Mouse (Mus musculus) T-helper 2 cell (primary cell): ENCODE measurements around the gene Fam71f1.

ENCODE experiments used
- in situ Hi-C: fragments of 300-600 bp; cut with MboI, MseI; formaldehyde crosslinking; loops from one replicate; pipeline ENCODE4 v1.15.1; 2025; ENCODE audit warnings: high pct_unique_total_duplicates

The Fam71f1 gene

GRCm38 (mm10) chr6:29318879-29319278 is at the start of gene Fam71f1:
Fam71f1 (plus strand) TSS chr6:29319140.
- in situ Hi-C loops, result no loop called here

GRCm38 (mm10) chr6:29270961-29271360 is 48.0 kb upstream of the Fam71f1 start:
- in situ Hi-C loops, result no loop called here

DNA sequence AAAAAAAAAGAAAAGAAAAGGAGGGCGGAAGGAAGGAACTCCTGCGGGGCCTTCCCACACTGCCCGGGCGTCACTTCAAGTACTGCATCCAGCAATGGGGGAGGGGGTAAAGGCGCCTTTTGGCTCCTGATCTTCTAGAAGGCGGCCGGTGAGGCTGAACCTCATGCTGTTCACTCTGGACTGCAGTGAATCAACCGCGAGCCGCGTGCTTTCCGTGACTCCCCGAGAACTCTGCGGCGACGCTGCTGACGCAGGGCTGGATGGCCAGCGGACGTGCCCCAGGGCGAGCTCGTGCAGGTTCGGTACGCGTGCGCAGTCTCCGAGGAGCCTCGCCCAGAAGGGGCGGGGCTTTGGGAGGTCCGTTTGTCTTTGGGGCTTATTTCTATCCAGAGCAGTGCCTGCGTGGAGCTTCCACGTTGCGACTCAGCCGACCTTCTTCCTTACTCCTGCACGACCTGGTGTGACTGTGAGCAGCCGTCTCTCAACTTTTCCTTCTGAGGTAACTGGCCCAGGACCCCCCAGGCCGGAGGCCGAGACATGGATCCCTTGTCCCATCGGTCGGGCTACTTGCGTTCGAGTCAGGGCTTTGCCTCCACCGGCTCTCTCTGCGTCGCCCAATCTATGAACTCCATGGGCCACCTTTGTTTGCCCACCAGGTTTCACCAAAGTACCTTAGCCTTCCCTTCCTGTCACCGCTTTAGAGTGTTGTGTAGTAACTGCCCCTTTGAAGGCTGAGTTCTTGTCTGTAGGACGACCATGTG is 46.4 kb upstream of the Fam71f1 start, which contains the start of gene Hilpda:
Gene Hilpda (plus strand): TSS at position 177 of the 761 bp plus-strand sequence.
- in situ Hi-C loops, result no loop called here

- in situ Hi-C loops, result loop anchor here (5.0 kb wide), 2 partner anchors 44 to 74 kb away; no protein-coding TSS in a partner anchor
These were observed 42.2 kb upstream of the Fam71f1 start for GRCm38 (mm10) chr6:29276746-29277145.

- in situ Hi-C loops, result loop anchor here (5.0 kb wide), 2 partner anchors 46 to 76 kb away; no protein-coding TSS in a partner anchor
These were observed 40.2 kb upstream of the Fam71f1 start for GRCm38 (mm10) chr6:29278513-29279267.

GRCm38 (mm10) chr6:29279293-29279692 is 39.6 kb upstream of the Fam71f1 start, which contains the start of gene Fam71f2:
Fam71f2 (plus strand) TSS chr6:29279593.
- in situ Hi-C loops, result loop anchor here (5.0 kb wide), 2 partner anchors 47 to 77 kb away; no protein-coding TSS in a partner anchor

GRCm38 (mm10) chr6:29280671-29281070 is 38.3 kb upstream of the Fam71f1 start:
- in situ Hi-C loops, result loop anchor here (5.0 kb wide), 1 partner anchor 108 kb away; no protein-coding TSS in a partner anchor

- in situ Hi-C loops, result no loop called here
These were observed 32.1 kb upstream of the Fam71f1 start for GRCm38 (mm10) chr6:29286870-29287269.

GRCm38 (mm10) chr6:29287481-29287880 is 31.5 kb upstream of the Fam71f1 start:
- in situ Hi-C loops, result no loop called here

DNA sequence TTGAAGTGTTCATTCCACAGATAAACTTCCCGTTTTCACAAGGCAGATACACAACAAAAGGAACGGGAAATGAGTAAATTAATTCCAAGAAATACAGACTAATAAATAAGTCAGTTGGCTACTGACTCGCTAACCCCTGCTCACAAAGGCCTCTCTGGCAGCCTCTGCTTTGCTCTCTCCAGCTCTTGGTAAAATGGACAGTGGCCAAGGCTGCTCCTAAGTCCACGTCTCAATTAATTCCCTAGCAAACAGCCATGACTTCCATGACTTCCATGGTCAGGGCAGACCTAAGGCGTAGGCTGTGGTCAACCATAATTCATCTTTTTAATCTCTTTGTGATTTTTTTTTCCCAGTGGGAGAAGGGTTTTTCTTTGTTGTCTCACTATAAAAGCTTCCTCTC is 31.0 kb upstream of the Fam71f1 start:
- in situ Hi-C loops, result no loop called here

DNA sequence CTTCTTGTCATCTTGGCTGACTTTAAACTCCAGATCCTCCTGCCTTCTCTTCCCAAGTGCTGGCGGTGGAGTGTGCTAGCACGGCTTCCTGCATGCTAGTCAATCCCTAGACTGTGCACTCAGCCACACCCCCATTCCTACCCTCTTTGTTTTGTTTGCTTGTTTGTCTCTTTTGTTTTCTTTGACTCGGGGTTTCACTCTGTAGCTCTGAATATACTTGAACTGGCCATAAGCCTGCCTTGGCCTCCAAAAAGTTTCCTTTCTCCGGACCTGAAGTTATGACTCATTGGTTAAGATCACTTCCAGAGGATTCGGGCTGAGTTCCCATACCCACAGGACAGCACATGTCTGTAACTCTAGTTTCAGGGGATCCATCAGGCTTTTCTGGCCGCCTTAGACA is 30.3 kb upstream of the Fam71f1 start:
- in situ Hi-C loops, result no loop called here

GRCm38 (mm10) chr6:29299112-29299511 is 19.8 kb upstream of the Fam71f1 start:
- in situ Hi-C loops, result no loop called here

DNA sequence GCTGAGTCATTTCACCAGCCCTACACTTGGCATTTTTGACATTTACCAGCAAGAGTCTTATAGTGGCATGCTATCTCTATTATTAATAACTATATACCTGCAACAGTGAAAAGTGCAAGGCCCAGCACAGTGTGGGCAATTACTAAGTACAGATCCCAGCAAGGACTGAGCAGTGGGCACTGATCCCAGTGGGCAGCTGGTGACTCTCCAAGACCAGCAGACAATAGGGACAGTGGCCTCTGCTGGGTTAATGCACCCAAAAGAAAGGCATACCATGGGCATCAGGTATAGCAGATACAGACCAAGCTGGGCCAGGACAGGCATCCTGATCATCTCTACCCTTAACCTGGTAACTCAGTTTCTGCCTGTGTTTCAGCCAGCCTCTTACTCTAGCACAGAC is 15.7 kb upstream of the Fam71f1 start:
- in situ Hi-C loops, result no loop called here

DNA sequence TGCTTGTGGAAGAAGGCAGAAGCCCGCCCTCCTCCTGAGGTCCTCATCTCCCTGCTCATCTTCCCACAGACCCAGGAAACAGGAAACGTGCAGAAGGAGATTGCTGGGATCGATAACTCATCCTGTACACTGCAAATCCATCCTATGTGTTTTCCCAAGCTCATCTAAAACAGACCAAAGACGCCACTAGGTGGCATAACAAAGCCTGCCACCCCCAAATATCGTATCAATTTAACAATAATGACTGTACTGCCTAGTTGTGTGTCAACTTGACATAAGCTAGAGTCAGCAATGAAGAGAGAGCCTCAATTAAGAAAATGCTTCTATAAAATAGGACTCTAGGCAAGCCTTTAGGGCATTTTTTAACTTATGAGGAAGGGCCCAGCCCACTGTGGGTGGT is 15.2 kb upstream of the Fam71f1 start:
- in situ Hi-C loops, result no loop called here

DNA sequence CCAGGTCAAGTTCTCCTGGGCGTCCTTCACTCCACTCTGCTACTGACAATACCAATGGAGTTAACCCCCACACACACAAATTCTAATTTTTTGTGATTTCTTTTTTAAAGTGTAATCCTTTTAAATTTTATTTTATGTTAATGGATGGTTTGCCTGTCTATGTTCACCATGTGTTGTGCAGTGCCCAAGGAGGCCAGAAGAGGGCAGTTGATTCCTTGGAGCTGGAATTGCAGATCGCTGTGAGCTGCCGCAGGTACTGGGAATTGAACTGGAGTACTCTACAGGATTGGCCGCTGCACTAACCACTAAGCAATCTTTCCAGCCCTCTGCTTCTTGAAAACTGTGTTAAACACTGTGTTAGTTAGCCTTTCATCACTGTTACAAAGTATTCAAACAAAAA is 13.5 kb upstream of the Fam71f1 start:
- in situ Hi-C loops, result no loop called here

DNA sequence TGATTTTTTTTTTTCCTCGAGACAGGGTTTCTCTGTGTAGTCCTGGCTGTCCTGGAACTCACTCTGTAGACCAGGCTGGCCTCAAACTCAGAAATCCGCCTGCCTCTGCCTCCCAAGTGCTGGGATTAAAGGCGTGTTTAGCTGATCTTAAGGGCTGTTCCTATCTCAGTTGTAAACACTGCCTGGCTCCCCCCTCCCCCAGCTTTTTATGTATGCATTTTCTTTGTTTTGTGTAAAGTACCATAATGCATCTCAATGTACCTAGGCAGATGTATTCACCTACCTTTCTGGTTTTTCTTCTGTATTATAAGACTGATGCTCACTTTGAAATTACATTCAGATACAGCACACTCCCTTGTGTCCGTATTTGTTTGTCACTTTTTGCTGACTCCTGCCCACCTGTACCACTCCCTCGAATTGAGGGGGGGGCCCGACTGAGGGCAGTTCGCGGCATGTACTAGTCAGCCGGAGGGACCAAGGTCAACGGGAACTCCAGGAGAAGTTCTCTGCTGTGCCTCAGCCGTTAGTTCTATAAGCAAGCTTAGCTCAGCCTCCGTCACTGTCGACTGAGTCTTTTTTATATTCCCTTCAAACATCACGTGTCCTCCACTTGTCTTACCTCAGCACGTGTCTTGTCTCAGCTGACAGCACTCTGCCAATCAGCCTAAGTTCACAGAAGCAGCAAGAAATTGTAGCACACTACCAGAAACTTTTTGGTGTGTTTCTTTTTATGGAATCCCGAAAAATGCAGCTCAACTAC is 9.9 kb upstream of the Fam71f1 start:
- in situ Hi-C loops, result no loop called here

GRCm38 (mm10) chr6:29313690-29314202 is 5.2 kb upstream of the Fam71f1 start:
- in situ Hi-C loops, result no loop called here

GRCm38 (mm10) chr6:29317286-29317685 is 1.7 kb upstream of the Fam71f1 start:
- in situ Hi-C loops, result no loop called here

- in situ Hi-C loops, result no loop called here
These were observed 999 bp upstream of the Fam71f1 start for GRCm38 (mm10) chr6:29317941-29318340.

- in situ Hi-C loops, result no loop called here
These were observed 2.6 kb downstream of the Fam71f1 start for GRCm38 (mm10) chr6:29321586-29321985.

DNA sequence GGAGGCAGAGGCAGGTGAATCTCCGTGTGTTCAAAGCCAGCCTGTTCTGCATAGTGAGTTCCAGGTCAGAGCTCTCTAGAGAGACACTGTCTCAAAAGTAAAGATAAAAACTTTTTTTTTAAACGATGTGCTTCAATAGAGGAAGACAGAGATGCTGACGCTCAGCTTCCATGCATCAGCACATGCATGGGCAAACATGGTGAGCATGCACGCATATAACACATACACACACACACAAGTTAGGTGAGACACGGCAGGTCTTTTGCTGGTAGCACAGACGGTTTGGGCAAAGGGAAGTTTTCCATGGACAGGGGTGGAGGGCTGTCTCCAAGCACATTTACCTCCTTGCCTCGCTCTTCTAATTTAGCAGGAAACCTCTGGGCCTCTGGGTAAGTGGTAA is 3.2 kb downstream of the Fam71f1 start:
- in situ Hi-C loops, result no loop called here

GRCm38 (mm10) chr6:29322735-29323134 is 3.8 kb downstream of the Fam71f1 start:
- in situ Hi-C loops, result no loop called here
